Mouse (Mus musculus) ES-E14 (cell line): Measurements from ENCODE around the gene Pcdh19.

Source experiments
- CHD2 ChIP-seq: IDR thresholded peaks from 2 replicates; pipeline ENCODE4 v1.6.1; 2014; ENCODE audit warnings: mild to moderate bottlenecking, low read depth, low read length, inconsistent platforms
- HCFC1 ChIP-seq: IDR thresholded peaks from 2 replicates; pipeline ENCODE4 v1.6.1; 2012; ENCODE audit warnings: low read length, inconsistent platforms, borderline replicate concordance; ENCODE audit not compliant: insufficient read depth
- ZC3H11A ChIP-seq: IDR thresholded peaks from 2 replicates; pipeline ENCODE4 v1.6.1; 2012; ENCODE audit warnings: low read depth, mild to moderate bottlenecking, inconsistent platforms, low read length, borderline replicate concordance
- ZNF384 ChIP-seq: IDR thresholded peaks from 2 replicates; pipeline ENCODE4 v1.6.1; 2012; ENCODE audit warnings: low read depth, low read length, inconsistent platforms

DNA sequence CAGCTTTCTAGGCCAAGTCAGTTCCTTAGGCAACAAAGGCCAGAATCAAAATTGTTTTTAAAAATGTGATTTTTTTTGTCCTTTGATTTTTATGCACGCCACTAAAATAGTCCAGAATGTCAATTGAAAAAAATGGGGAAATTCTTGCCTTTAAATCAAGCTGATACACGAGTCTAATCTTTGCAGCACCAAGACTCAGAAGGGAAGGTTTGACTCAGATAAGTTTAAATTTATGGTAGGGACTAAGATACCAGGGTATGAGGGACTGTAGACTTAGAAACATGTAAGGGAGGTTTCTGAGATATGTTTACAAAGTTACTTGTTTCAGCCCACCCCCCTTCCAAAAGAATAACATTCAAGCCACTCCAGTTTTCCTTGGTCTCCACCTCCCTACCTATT lies 3.6 kb upstream of the Pcdh19 start:
- TF ChIP-seq CHD2 (no peak), HCFC1 (no peak), ZNF384 (no peak), ZC3H11A (no peak)
